Mouse (Mus musculus) CH12.LX (cell line): Measurements from ENCODE around the gene Camkmt. TPM values are rescaled to one million over a fixed set of nuclear protein-coding genes. Genes with fewer than 3 reads are reported as not detected.

Experiments used
- DNase-seq: peaks from one replicate; pipeline ENCODE4 v3.0.0-alpha.2; 2013; ENCODE audit errors: extremely low read depth
- H3K27ac ChIP-seq: 2 replicates; pipeline ENCODE4 v1.5.1; 2012; ENCODE audit warnings: low read depth, mild to moderate bottlenecking, control low read depth, moderate library complexity; ENCODE audit not compliant: insufficient read depth
- H3K27me3 ChIP-seq: replicated peaks from 2 replicates; pipeline ENCODE3; 2012; ENCODE audit warnings: inconsistent platforms
- H3K36me3 ChIP-seq, 2 experiments: replicated peaks in 1 of 2; 2 replicates each; pipeline versions ENCODE3 to v1.6.1; 2012; ENCODE audit warnings: inconsistent platforms in 1 of 2, low read length in 1 of 2, mild to moderate bottlenecking in 1 of 2, mixed read lengths in 1 of 2, moderate library complexity in 1 of 2; ENCODE audit not compliant: control insufficient read depth in 1 of 2, insufficient read depth in 1 of 2
- H3K4me1 ChIP-seq, 2 experiments: 2 replicates each; pipeline ENCODE4 v1.6.1; 2012; ENCODE audit warnings: inconsistent platforms in 1 of 2, moderate library complexity in 1 of 2; ENCODE audit not compliant: insufficient read depth in 2 of 2, control insufficient read depth in 1 of 2
- H3K4me2 ChIP-seq: 2 replicates; pipeline ENCODE4 v1.6.1; 2012; ENCODE audit warnings: low read depth, mild to moderate bottlenecking, control low read depth; ENCODE audit not compliant: poor library complexity, insufficient read depth, severe bottlenecking
- H3K4me3 ChIP-seq, 3 experiments: fragments of 150-350 bp in 1 of 3; sonication (generic) in 1 of 3; replicated peaks in 1 of 3; 2 replicates each; pipeline versions ENCODE3 to v1.5.1; 2011 to 2012; ENCODE audit warnings: low read depth in 2 of 3, low read length in 2 of 3, mild to moderate bottlenecking in 2 of 3, moderate library complexity in 2 of 3, control low read depth in 1 of 3, improper control_type of control experiment in 1 of 3, inconsistent platforms in 1 of 3, mixed read lengths in 1 of 3; ENCODE audit not compliant: poor library complexity in 1 of 3
- H3K79me2 ChIP-seq: replicated peaks from 2 replicates; pipeline ENCODE4 v1.6.1; 2012; ENCODE audit warnings: mild to moderate bottlenecking, moderate library complexity; ENCODE audit not compliant: control insufficient read depth, poor library complexity, insufficient read depth, severe bottlenecking; ENCODE audit errors: extremely low read depth
- H3K9ac ChIP-seq: 2 replicates; pipeline ENCODE4 v1.6.1; 2012; ENCODE audit warnings: low read depth, mild to moderate bottlenecking, control low read depth, moderate library complexity; ENCODE audit not compliant: insufficient read depth
- H3K9me3 ChIP-seq: replicated peaks from 2 replicates; pipeline ENCODE3; 2012; ENCODE audit warnings: low read length, inconsistent platforms, mixed read lengths
- CHD1 ChIP-seq: IDR thresholded peaks from 2 replicates; pipeline ENCODE4 v1.6.1; 2012; ENCODE audit warnings: low read depth, low read length, improper control_type of control experiment, inconsistent platforms
- CHD2 ChIP-seq: IDR thresholded peaks from 2 replicates; pipeline ENCODE4 v1.6.1; 2011; ENCODE audit warnings: low read length, improper control_type of control experiment
- ELF1 ChIP-seq: IDR thresholded peaks from 2 replicates; pipeline ENCODE4 v1.6.1; 2014; ENCODE audit warnings: low read depth, mild to moderate bottlenecking, inconsistent platforms, low read length, improper control_type of control experiment
- EP300 ChIP-seq: IDR thresholded peaks from 2 replicates; pipeline ENCODE4 v1.6.1; 2011; ENCODE audit warnings: low read length, improper control_type of control experiment
- ETS1 ChIP-seq: conservative IDR thresholded peaks from 2 replicates; pipeline ENCODE4 v1.6.1; 2012; ENCODE audit warnings: low read depth, mild to moderate bottlenecking, inconsistent platforms, low read length, improper control_type of control experiment, moderate library complexity
- HCFC1 ChIP-seq: IDR thresholded peaks from 2 replicates; pipeline ENCODE4 v1.6.1; 2012; ENCODE audit warnings: low read depth, mild to moderate bottlenecking, inconsistent platforms, low read length, improper control_type of control experiment
- JUN ChIP-seq: IDR thresholded peaks from 2 replicates; pipeline ENCODE4 v1.6.1; 2011; ENCODE audit warnings: low read depth, mild to moderate bottlenecking, low read length, improper control_type of control experiment, moderate library complexity; ENCODE audit not compliant: insufficient read depth
- JUND ChIP-seq: conservative IDR thresholded peaks from 2 replicates; pipeline ENCODE4 v1.6.1; 2011; ENCODE audit warnings: low read depth, low read length, improper control_type of control experiment
- KAT2A ChIP-seq: IDR thresholded peaks from 2 replicates; pipeline ENCODE4 v1.6.1; 2012; ENCODE audit warnings: low read length, improper control_type of control experiment, inconsistent platforms; ENCODE audit not compliant: insufficient replicate concordance
- MAFK ChIP-seq: IDR thresholded peaks from 2 replicates; pipeline ENCODE4 v1.6.1; 2011; ENCODE audit warnings: low read length, improper control_type of control experiment; ENCODE audit not compliant: insufficient replicate concordance
- MAZ ChIP-seq: IDR thresholded peaks from 2 replicates; pipeline ENCODE4 v1.6.1; 2012; ENCODE audit warnings: low read depth, mild to moderate bottlenecking, inconsistent platforms, low read length, improper control_type of control experiment, moderate library complexity
- MEF2A ChIP-seq: IDR thresholded peaks from 2 replicates; pipeline ENCODE4 v1.6.1; 2014; ENCODE audit warnings: low read depth, mild to moderate bottlenecking, inconsistent platforms, low read length, improper control_type of control experiment, borderline replicate concordance
- MYC ChIP-seq: IDR thresholded peaks from 2 replicates; pipeline ENCODE4 v1.6.1; 2011; ENCODE audit warnings: low read depth, mild to moderate bottlenecking, improper control_type of control experiment, low read length
- NRF1 ChIP-seq: IDR thresholded peaks from 2 replicates; pipeline ENCODE4 v1.6.1; 2014; ENCODE audit warnings: low read depth, mild to moderate bottlenecking, inconsistent platforms, low read length, improper control_type of control experiment, moderate library complexity
- POLR2A ChIP-seq: IDR thresholded peaks from 2 replicates; pipeline ENCODE4 v1.6.1; 2011; ENCODE audit warnings: low read depth, mild to moderate bottlenecking, improper control_type of control experiment, low read length
- RCOR1 ChIP-seq: conservative IDR thresholded peaks from 2 replicates; pipeline ENCODE4 v1.6.1; 2012; ENCODE audit warnings: low read depth, mild to moderate bottlenecking, inconsistent platforms, low read length, improper control_type of control experiment
- SMC3 ChIP-seq: IDR thresholded peaks from 2 replicates; pipeline ENCODE4 v1.6.1; 2011; ENCODE audit warnings: low read depth, low read length, improper control_type of control experiment
- TCF12 ChIP-seq: IDR thresholded peaks from 2 replicates; pipeline ENCODE4 v1.6.1; 2014; ENCODE audit warnings: low read depth, mild to moderate bottlenecking, inconsistent platforms, low read length, improper control_type of control experiment
- UBTF ChIP-seq: IDR thresholded peaks from 2 replicates; pipeline ENCODE4 v1.6.1; 2012; ENCODE audit warnings: low read depth, mild to moderate bottlenecking, inconsistent platforms, low read length, improper control_type of control experiment, moderate library complexity
- USF1 ChIP-seq: IDR thresholded peaks from 2 replicates; pipeline ENCODE4 v1.6.1; 2014; ENCODE audit warnings: low read depth, mild to moderate bottlenecking, inconsistent platforms, low read length, improper control_type of control experiment
- ZC3H11A ChIP-seq: IDR thresholded peaks from 2 replicates; pipeline ENCODE4 v1.6.1; 2012; ENCODE audit warnings: low read depth, mild to moderate bottlenecking, inconsistent platforms, low read length, improper control_type of control experiment
- ZKSCAN1 ChIP-seq: IDR thresholded peaks from 2 replicates; pipeline ENCODE4 v1.6.1; 2012; ENCODE audit warnings: low read depth, inconsistent platforms, low read length, improper control_type of control experiment, borderline replicate concordance
- ZMIZ1 ChIP-seq: IDR thresholded peaks from 2 replicates; pipeline ENCODE4 v1.6.1; 2012; ENCODE audit warnings: low read depth, mild to moderate bottlenecking, inconsistent platforms, low read length, improper control_type of control experiment
- ZNF384 ChIP-seq: IDR thresholded peaks from 2 replicates; pipeline ENCODE4 v1.6.1; 2012; ENCODE audit warnings: low read depth, low read length, improper control_type of control experiment, inconsistent platforms
- dilution Hi-C: fragments of 300-500 bp; cut with MboI; formaldehyde crosslinking; loops from 2 replicates; pipeline ENCODE4 v1.14.3; 2020; ENCODE audit warnings: low sequenced_read_pairs; ENCODE audit not compliant: extremely low pct_unique_long_range_greater_than_20kb, extremely low pct_ligation_motif_present
- in situ Hi-C: fragments of 300-500 bp; cut with MboI; formaldehyde crosslinking; loops from 3 replicates; pipeline ENCODE4 v1.14.3; 2019; ENCODE audit warnings: low sequenced_read_pairs, low pct_ligation_motif_present, low pct_unique_long_range_greater_than_20kb, mixed read lengths
- polyA plus RNA-seq: library from polyadenylated mRNA; unstranded; fragments of >175 nt; gene quantifications from 2 replicates; pipeline ENCODE4 v1.2.1, GENCODE M21; 2012; ENCODE audit warnings: low read depth; ENCODE audit not compliant: insufficient read length
- total RNA-seq, 2 experiments: library from RNA; depleted of rRNA; stranded (reverse); fragments of 300-350 nt in 1 of 2; fragments of >200 nt in 1 of 2; gene quantifications; 2 replicates each; pipeline ENCODE4 v1.2.3; 2012 to 2014

Camkmt gene
- total and polyA plus RNA-seq, 3 experiments: 1.5 to 4.4 (median 1.8) TPM

DNA sequence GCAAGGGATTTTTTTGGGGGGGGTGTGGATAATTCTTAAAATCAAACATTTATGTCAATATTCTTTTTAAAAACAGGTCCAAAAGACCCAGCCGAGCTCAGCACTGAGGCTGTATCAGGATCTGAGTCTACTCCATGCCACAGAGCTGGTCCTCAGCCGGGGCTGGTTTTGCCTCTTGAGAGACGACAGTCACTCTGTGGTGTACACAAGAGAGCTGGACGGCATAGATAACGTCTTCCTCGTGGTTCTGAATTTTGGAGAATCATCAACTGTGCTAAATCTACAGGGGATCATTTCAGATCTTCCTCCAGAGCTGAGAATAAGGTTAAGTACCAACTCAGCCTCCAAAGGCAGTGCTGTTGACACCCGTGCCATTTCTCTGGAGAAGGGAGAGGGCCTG, 26.8 kb upstream of the Camkmt start:
- Histone ChIP-seq H3K9ac (no peak overlapping the region), H3K4me2 (no peak overlapping the region), H3K79me2 (no peaks in the 10 kb centered on the region), H3K4me1 (no peaks in the 10 kb centered on the region), H3K27me3 (no peaks in the 10 kb centered on the region), H3K27ac (no peak overlapping the region), H3K9me3 (no peaks in the 10 kb centered on the region), H3K4me3 (no peak overlapping the region), H3K36me3 (peaks cover 31 to 57% of the 10 kb centered on the region in 2 experiments)
- no peak for TF ChIP-seq NRF1
- TF ChIP-seq ZC3H11A: no peak
- TF ChIP-seq ZMIZ1: no peak
- no peak for TF ChIP-seq SMC3
- TF ChIP-seq CHD1: no peak
- TF ChIP-seq HCFC1: no peak
- no peak for TF ChIP-seq EP300
- TF ChIP-seq USF1: no peak
- TF ChIP-seq RCOR1: no peak
- no peak for TF ChIP-seq KAT2A
- no peak for TF ChIP-seq MEF2A
- no peak for TF ChIP-seq JUND
- no peak for TF ChIP-seq UBTF
- no peak for TF ChIP-seq ELF1
- no peak for TF ChIP-seq MAZ
- no peak for TF ChIP-seq ETS1
- TF ChIP-seq POLR2A: no peak
- no peak for TF ChIP-seq MYC
- no peak for TF ChIP-seq ZNF384
- TF ChIP-seq CHD2: no peak
- dilution Hi-C loops: no loop called here
- DNase-seq: no peak
- in situ Hi-C loops: no loop called here

DNA sequence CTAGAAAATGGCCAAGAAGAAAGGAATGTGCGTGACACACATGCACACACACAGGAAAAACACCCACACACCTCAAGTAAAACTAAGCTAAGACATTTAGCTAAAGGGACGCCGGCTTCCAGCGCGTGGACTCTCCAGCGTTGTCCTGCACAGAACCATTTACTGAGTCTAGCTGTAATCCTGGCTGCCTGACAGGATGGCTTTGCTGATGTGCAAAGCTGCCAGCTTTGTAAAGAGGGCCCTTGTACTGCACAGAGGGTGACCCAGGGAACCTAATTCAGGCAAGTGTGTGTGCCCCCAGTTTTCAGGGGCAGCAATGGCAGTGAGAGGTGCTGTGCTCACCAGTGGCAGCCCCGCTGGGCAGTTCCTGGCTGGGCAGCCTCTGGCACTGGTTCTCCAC, 23.0 kb upstream of the Camkmt start:
- H3K4me2 ChIP-seq: no peak overlapping the region
- in situ Hi-C loops: no loop called here
- H3K36me3 ChIP-seq: peaks cover 54 to 89% of the 10 kb centered on the region in 2 experiments

More for the DNA sequence above, 23.0 kb upstream of the Camkmt start:
- Histone ChIP-seq H3K4me1 (no peaks in the 10 kb centered on the region), H3K27me3 (no peaks in the 10 kb centered on the region), H3K9me3 (no peaks in the 10 kb centered on the region), H3K9ac (no peak overlapping the region), H3K79me2 (no peaks in the 10 kb centered on the region), H3K27ac (no peak overlapping the region), H3K4me3 (no peak overlapping the region)
- DNase-seq: no peak
- dilution Hi-C loops: no loop called here
- TF ChIP-seq EP300 (no peak), ZKSCAN1 (no peak), MAFK (no peak), MAZ (no peak), ZNF384 (no peak), ELF1 (no peak), TCF12 (no peak), JUN (no peak)
